Mouse (Mus musculus) CH12.LX (cell line): Measurements from ENCODE around the gene Rassf5. TPM values are rescaled to one million over a fixed set of nuclear protein-coding genes. Genes with fewer than 3 reads are reported as not detected.

Experiments
- DNase-seq: peaks from one replicate; pipeline ENCODE4 v3.0.0-alpha.2; 2013; ENCODE audit errors: extremely low read depth
- H3K27ac ChIP-seq: 2 replicates; pipeline ENCODE4 v1.5.1; 2012; ENCODE audit warnings: low read depth, mild to moderate bottlenecking, control low read depth, moderate library complexity; ENCODE audit not compliant: insufficient read depth
- H3K27me3 ChIP-seq: replicated peaks from 2 replicates; pipeline ENCODE3; 2012; ENCODE audit warnings: inconsistent platforms
- H3K36me3 ChIP-seq, 2 experiments: replicated peaks in 1 of 2; 2 replicates each; pipeline versions ENCODE3 to v1.6.1; 2012; ENCODE audit warnings: inconsistent platforms in 1 of 2, low read length in 1 of 2, mild to moderate bottlenecking in 1 of 2, mixed read lengths in 1 of 2, moderate library complexity in 1 of 2; ENCODE audit not compliant: control insufficient read depth in 1 of 2, insufficient read depth in 1 of 2
- H3K4me1 ChIP-seq, 2 experiments: 2 replicates each; pipeline ENCODE4 v1.6.1; 2012; ENCODE audit warnings: inconsistent platforms in 1 of 2, moderate library complexity in 1 of 2; ENCODE audit not compliant: insufficient read depth in 2 of 2, control insufficient read depth in 1 of 2
- H3K4me2 ChIP-seq: 2 replicates; pipeline ENCODE4 v1.6.1; 2012; ENCODE audit warnings: low read depth, mild to moderate bottlenecking, control low read depth; ENCODE audit not compliant: poor library complexity, insufficient read depth, severe bottlenecking
- H3K4me3 ChIP-seq, 3 experiments: fragments of 150-350 bp in 1 of 3; sonication (generic) in 1 of 3; replicated peaks in 1 of 3; 2 replicates each; pipeline versions ENCODE3 to v1.5.1; 2011 to 2012; ENCODE audit warnings: low read depth in 2 of 3, low read length in 2 of 3, mild to moderate bottlenecking in 2 of 3, moderate library complexity in 2 of 3, control low read depth in 1 of 3, improper control_type of control experiment in 1 of 3, inconsistent platforms in 1 of 3, mixed read lengths in 1 of 3; ENCODE audit not compliant: poor library complexity in 1 of 3
- H3K79me2 ChIP-seq: replicated peaks from 2 replicates; pipeline ENCODE4 v1.6.1; 2012; ENCODE audit warnings: mild to moderate bottlenecking, moderate library complexity; ENCODE audit not compliant: control insufficient read depth, poor library complexity, insufficient read depth, severe bottlenecking; ENCODE audit errors: extremely low read depth
- H3K9ac ChIP-seq: 2 replicates; pipeline ENCODE4 v1.6.1; 2012; ENCODE audit warnings: low read depth, mild to moderate bottlenecking, control low read depth, moderate library complexity; ENCODE audit not compliant: insufficient read depth
- H3K9me3 ChIP-seq: replicated peaks from 2 replicates; pipeline ENCODE3; 2012; ENCODE audit warnings: low read length, inconsistent platforms, mixed read lengths
- BHLHE40 ChIP-seq: IDR thresholded peaks from 2 replicates; pipeline ENCODE4 v1.6.1; 2011; ENCODE audit warnings: mild to moderate bottlenecking, low read depth, low read length, improper control_type of control experiment
- CHD1 ChIP-seq: IDR thresholded peaks from 2 replicates; pipeline ENCODE4 v1.6.1; 2012; ENCODE audit warnings: low read depth, low read length, improper control_type of control experiment, inconsistent platforms
- CHD2 ChIP-seq: IDR thresholded peaks from 2 replicates; pipeline ENCODE4 v1.6.1; 2011; ENCODE audit warnings: low read length, improper control_type of control experiment
- CTCF ChIP-seq, 2 experiments: IDR thresholded peaks in 1 of 2; conservative IDR thresholded peaks in 1 of 2; 2 replicates each; pipeline ENCODE4 v1.5.1; 2011 to 2012; ENCODE audit warnings: low read depth in 2 of 2, low read length in 2 of 2, improper control_type of control experiment in 1 of 2, inconsistent platforms in 1 of 2, mild to moderate bottlenecking in 1 of 2, moderate library complexity in 1 of 2
- E2F4 ChIP-seq: IDR thresholded peaks from 2 replicates; pipeline ENCODE4 v1.6.1; 2011; ENCODE audit warnings: low read depth, low read length, improper control_type of control experiment; ENCODE audit not compliant: insufficient replicate concordance
- EP300 ChIP-seq: IDR thresholded peaks from 2 replicates; pipeline ENCODE4 v1.6.1; 2011; ENCODE audit warnings: low read length, improper control_type of control experiment
- HCFC1 ChIP-seq: IDR thresholded peaks from 2 replicates; pipeline ENCODE4 v1.6.1; 2012; ENCODE audit warnings: low read depth, mild to moderate bottlenecking, inconsistent platforms, low read length, improper control_type of control experiment
- IRF4 ChIP-seq: IDR thresholded peaks from 2 replicates; pipeline ENCODE4 v1.6.1; 2014; ENCODE audit warnings: low read depth, mild to moderate bottlenecking, inconsistent platforms, low read length, improper control_type of control experiment
- JUN ChIP-seq: IDR thresholded peaks from 2 replicates; pipeline ENCODE4 v1.6.1; 2011; ENCODE audit warnings: low read depth, mild to moderate bottlenecking, low read length, improper control_type of control experiment, moderate library complexity; ENCODE audit not compliant: insufficient read depth
- JUND ChIP-seq: conservative IDR thresholded peaks from 2 replicates; pipeline ENCODE4 v1.6.1; 2011; ENCODE audit warnings: low read depth, low read length, improper control_type of control experiment
- MAFK ChIP-seq: IDR thresholded peaks from 2 replicates; pipeline ENCODE4 v1.6.1; 2011; ENCODE audit warnings: low read length, improper control_type of control experiment; ENCODE audit not compliant: insufficient replicate concordance
- MAX ChIP-seq: IDR thresholded peaks from 2 replicates; pipeline ENCODE4 v1.6.1; 2011; ENCODE audit warnings: low read length, improper control_type of control experiment
- MAZ ChIP-seq: IDR thresholded peaks from 2 replicates; pipeline ENCODE4 v1.6.1; 2012; ENCODE audit warnings: low read depth, mild to moderate bottlenecking, inconsistent platforms, low read length, improper control_type of control experiment, moderate library complexity
- MXI1 ChIP-seq: IDR thresholded peaks from 2 replicates; pipeline ENCODE4 v1.6.1; 2011; ENCODE audit warnings: mild to moderate bottlenecking, low read depth, low read length, improper control_type of control experiment
- POLR2A ChIP-seq: IDR thresholded peaks from 2 replicates; pipeline ENCODE4 v1.6.1; 2011; ENCODE audit warnings: low read depth, mild to moderate bottlenecking, improper control_type of control experiment, low read length
- POLR2AphosphoS2 ChIP-seq: IDR thresholded peaks from 2 replicates; pipeline ENCODE4 v1.6.1; 2011; ENCODE audit warnings: low read depth, low read length, improper control_type of control experiment
- RCOR1 ChIP-seq: conservative IDR thresholded peaks from 2 replicates; pipeline ENCODE4 v1.6.1; 2012; ENCODE audit warnings: low read depth, mild to moderate bottlenecking, inconsistent platforms, low read length, improper control_type of control experiment
- TBP ChIP-seq: conservative IDR thresholded peaks from 2 replicates; pipeline ENCODE4 v1.6.1; 2011; ENCODE audit warnings: low read depth, low read length, improper control_type of control experiment
- USF1 ChIP-seq: IDR thresholded peaks from 2 replicates; pipeline ENCODE4 v1.6.1; 2014; ENCODE audit warnings: low read depth, mild to moderate bottlenecking, inconsistent platforms, low read length, improper control_type of control experiment
- USF2 ChIP-seq: conservative IDR thresholded peaks from 2 replicates; pipeline ENCODE4 v1.6.1; 2011; ENCODE audit warnings: low read depth, low read length, improper control_type of control experiment
- ZKSCAN1 ChIP-seq: IDR thresholded peaks from 2 replicates; pipeline ENCODE4 v1.6.1; 2012; ENCODE audit warnings: low read depth, inconsistent platforms, low read length, improper control_type of control experiment, borderline replicate concordance
- ZMIZ1 ChIP-seq: IDR thresholded peaks from 2 replicates; pipeline ENCODE4 v1.6.1; 2012; ENCODE audit warnings: low read depth, mild to moderate bottlenecking, inconsistent platforms, low read length, improper control_type of control experiment
- ZNF384 ChIP-seq: IDR thresholded peaks from 2 replicates; pipeline ENCODE4 v1.6.1; 2012; ENCODE audit warnings: low read depth, low read length, improper control_type of control experiment, inconsistent platforms
- dilution Hi-C: fragments of 300-500 bp; cut with MboI; formaldehyde crosslinking; loops from 2 replicates; pipeline ENCODE4 v1.14.3; 2020; ENCODE audit warnings: low sequenced_read_pairs; ENCODE audit not compliant: extremely low pct_unique_long_range_greater_than_20kb, extremely low pct_ligation_motif_present
- in situ Hi-C: fragments of 300-500 bp; cut with MboI; formaldehyde crosslinking; loops from 3 replicates; pipeline ENCODE4 v1.14.3; 2019; ENCODE audit warnings: low sequenced_read_pairs, low pct_ligation_motif_present, low pct_unique_long_range_greater_than_20kb, mixed read lengths
- polyA plus RNA-seq: library from polyadenylated mRNA; unstranded; fragments of >175 nt; gene quantifications from 2 replicates; pipeline ENCODE4 v1.2.1, GENCODE M21; 2012; ENCODE audit warnings: low read depth; ENCODE audit not compliant: insufficient read length
- total RNA-seq, 2 experiments: library from RNA; depleted of rRNA; stranded (reverse); fragments of 300-350 nt in 1 of 2; fragments of >200 nt in 1 of 2; gene quantifications; 2 replicates each; pipeline ENCODE4 v1.2.3; 2012 to 2014

The Rassf5 gene
- total and polyA plus RNA-seq, 3 experiments, result 11.5 to 32.1 (median 16.3) TPM

DNA sequence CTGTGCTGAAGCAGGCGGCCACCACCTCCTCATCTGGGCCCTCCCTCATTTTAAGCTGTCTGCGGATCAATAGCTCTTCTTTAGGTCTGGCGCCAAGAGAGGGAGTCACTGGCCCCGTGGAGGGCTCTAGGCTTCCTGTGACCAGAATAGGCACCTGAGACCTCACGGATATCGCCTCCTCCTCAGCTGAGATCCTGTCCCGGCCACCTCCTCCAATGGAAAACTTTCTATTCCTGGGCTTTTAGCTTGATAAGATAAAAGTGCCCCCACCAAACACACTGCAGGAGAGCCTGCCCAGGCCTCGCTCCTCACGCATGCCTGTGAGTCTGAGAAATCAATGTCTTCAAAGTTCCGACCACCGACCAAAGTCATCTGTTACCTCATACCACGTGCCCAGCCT is 11.5 kb downstream of the Rassf5 start:
- Histone ChIP-seq H3K27ac (no peak overlapping the region), H3K36me3 (no peaks in the 10 kb centered on the region), H3K4me3 (no peak overlapping the region), H3K9ac (no peak overlapping the region), H3K9me3 (no peaks in the 10 kb centered on the region), H3K4me1 (peaks cover 17 to 28% of the 10 kb centered on the region in 2 experiments), H3K79me2 (no peaks in the 10 kb centered on the region), H3K27me3 (peaks cover 12% of the 10 kb centered on the region), H3K4me2 (no peak overlapping the region)
- in situ Hi-C loops, result no loop called here
- DNase-seq, result no peak
- TF ChIP-seq BHLHE40, result no peak
- TF ChIP-seq CHD1, result no peak
- TF ChIP-seq USF2, result no peak
- TF ChIP-seq CTCF (conservative IDR thresholded peaks at IDR 0.05 in 1 of 2, IDR thresholded peaks at IDR 0.05 in 1 of 2; ENCODE audit: low read depth in 2 of 2, low read length in 2 of 2), result no peak
- no peak for TF ChIP-seq JUN
- TF ChIP-seq ZNF384, result no peak
- no peak for TF ChIP-seq MAFK
- no peak for TF ChIP-seq POLR2AphosphoS2
- no peak for TF ChIP-seq POLR2A
- TF ChIP-seq CHD2, result no peak
- no peak for TF ChIP-seq MAX
- TF ChIP-seq IRF4, result no peak
- no peak for TF ChIP-seq MXI1
- TF ChIP-seq EP300, result no peak
- dilution Hi-C loops, result no loop called here

DNA sequence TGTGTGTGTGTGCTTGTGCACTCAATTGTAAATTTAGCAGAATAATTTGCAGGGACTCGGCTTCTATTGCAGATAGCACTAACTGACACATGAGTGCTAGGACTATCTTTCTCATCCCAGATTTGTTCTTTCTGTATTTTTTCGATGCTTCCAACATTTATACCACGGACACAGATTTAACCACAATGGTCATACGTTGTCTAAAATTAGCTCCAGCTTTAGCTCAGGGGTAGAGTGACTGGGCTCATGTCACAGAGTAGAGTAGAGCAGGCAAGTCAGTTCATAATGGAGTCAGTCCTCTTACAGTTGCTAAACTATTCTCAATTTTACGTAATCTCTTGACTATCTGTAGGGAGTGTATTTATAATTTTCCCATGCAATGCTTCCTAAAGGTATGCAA is 16.4 kb downstream of the Rassf5 start:
- H3K36me3 ChIP-seq, result no peaks in the 10 kb centered on the region
- H3K4me1 ChIP-seq, result peaks cover 5 to 8% of the 10 kb centered on the region in 2 experiments
- H3K4me3 ChIP-seq, result no peak overlapping the region
- no peak for DNase-seq
- TF ChIP-seq ZMIZ1, result no peak
- no peak for TF ChIP-seq E2F4
- TF ChIP-seq JUND, result no peak
- no peak for TF ChIP-seq HCFC1
- no peak for TF ChIP-seq ZKSCAN1
- no peak for TF ChIP-seq RCOR1
- TF ChIP-seq TBP, result no peak
- no peak for TF ChIP-seq USF1
- no peak for TF ChIP-seq POLR2A
- TF ChIP-seq BHLHE40, result no peak
- no peak for TF ChIP-seq MAZ
- H3K9me3 ChIP-seq, result no peaks in the 10 kb centered on the region
- no peak overlapping the region for H3K4me2 ChIP-seq
- no peaks in the 10 kb centered on the region for H3K79me2 ChIP-seq
- in situ Hi-C loops, result no loop called here
- no peak overlapping the region for H3K27ac ChIP-seq
- no peak overlapping the region for H3K9ac ChIP-seq
- peaks cover 4% of the 10 kb centered on the region for H3K27me3 ChIP-seq
- dilution Hi-C loops, result no loop called here
